Mouse (Mus musculus) liver, embryonic 15.5 days (tissue): ENCODE results near the gene Cd27. TPM values are rescaled to one million over a fixed set of nuclear protein-coding genes. Genes with fewer than 3 reads are reported as not detected.
A peak's percentile ranks its signal among the peaks of the same experiment; 100 is the strongest.

ENCODE experiments used
- ATAC-seq: fragments of 200-750 bp; cut with Nextera tagmentation; 2 replicates; pipeline ENCODE4 v1.8.0; 2017; ENCODE audit warnings: moderate number of reproducible peaks, mild to moderate bottlenecking, moderate library complexity; ENCODE audit not compliant: insufficient read depth
- H3K27ac ChIP-seq: fragments of 300-500 bp; sonication (generic); replicated peaks from 2 replicates; pipeline ENCODE4 v1.5.1; 2015; ENCODE audit warnings: mild to moderate bottlenecking, inconsistent platforms
- H3K27me3 ChIP-seq: fragments of 300-500 bp; sonication (generic); 2 replicates; pipeline ENCODE4 v1.6.1; 2015; ENCODE audit warnings: mild to moderate bottlenecking, inconsistent platforms
- H3K36me3 ChIP-seq: fragments of 300-500 bp; sonication (generic); replicated peaks from 2 replicates; pipeline ENCODE4 v1.6.1; 2015; ENCODE audit warnings: moderate library complexity, mild to moderate bottlenecking, inconsistent platforms
- H3K4me1 ChIP-seq: fragments of 300-500 bp; sonication (generic); replicated peaks from 2 replicates; pipeline ENCODE4 v1.6.1; 2015; ENCODE audit warnings: inconsistent platforms
- H3K4me2 ChIP-seq: fragments of 300-500 bp; sonication (generic); 2 replicates; pipeline ENCODE4 v1.6.1; 2015; ENCODE audit warnings: moderate library complexity, mild to moderate bottlenecking, inconsistent platforms
- H3K4me3 ChIP-seq: fragments of 300-500 bp; sonication (generic); replicated peaks from 2 replicates; pipeline ENCODE4 v1.5.1; 2015; ENCODE audit warnings: mild to moderate bottlenecking, inconsistent platforms
- H3K9ac ChIP-seq: fragments of 300-500 bp; sonication (generic); 2 replicates; pipeline ENCODE4 v1.6.1; 2015; ENCODE audit warnings: moderate library complexity, mild to moderate bottlenecking, inconsistent platforms
- H3K9me3 ChIP-seq: fragments of 300-500 bp; sonication (generic); replicated peaks from 2 replicates; pipeline ENCODE4 v1.6.1; 2016; ENCODE audit warnings: inconsistent platforms
- WGBS: fragments of 180-500 bp; shearing (Covaris S2); methylation state at CpG from one replicate; pipeline ENCODE4 v1.1.7; 2015; ENCODE audit warnings: mixed read lengths; ENCODE audit not compliant: insufficient replicate concordance; 5-methylcytosine and 5-hydroxymethylcytosine counted together
- polyA plus RNA-seq: library from polyadenylated mRNA; unstranded; fragments of >200 nt; fragmentation: Nextera tagmentation; extraction: Ambion mirVana; gene quantifications from 2 replicates; pipeline ENCODE4 v1.2.1, GENCODE M21; 2015

Gene Cd27
- polyA plus RNA-seq, 1 experiment from 2014 or later: 1.3 TPM

DNA sequence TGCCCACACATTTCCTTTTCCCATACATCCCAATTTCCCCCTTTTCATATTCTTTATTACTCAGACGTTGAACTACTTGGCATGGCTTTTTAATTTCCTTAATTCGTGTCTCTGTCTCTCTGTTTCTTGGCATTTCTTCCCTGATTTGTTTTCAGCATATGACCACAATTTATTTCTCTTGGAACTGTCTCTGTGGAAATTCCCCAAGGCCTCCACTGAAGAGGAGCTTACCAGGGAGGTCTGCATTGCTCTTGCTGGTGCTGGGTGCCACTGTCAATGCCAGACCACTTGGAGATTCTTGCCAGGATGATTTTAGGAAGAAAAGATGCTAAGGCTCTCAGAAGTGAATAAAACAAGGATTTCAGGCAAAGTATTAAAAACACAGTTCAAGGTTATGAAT, 24.2 kb downstream of the Cd27 start:
- Histone ChIP-seq H3K36me3 (no peaks in the 10 kb centered on the region), H3K4me1 (peaks cover 20% of the 10 kb centered on the region), H3K9me3 (no peaks in the 10 kb centered on the region), H3K9ac (no peak overlapping the region), H3K27me3 (peaks cover 29% of the 10 kb centered on the region), H3K27ac (no peak overlapping the region), H3K4me3 (no peak overlapping the region), H3K4me2 (no peak overlapping the region)
- ATAC-seq: no peak
- WGBS: 21% methylated on average over 2 of the region's 2 CpGs

DNA sequence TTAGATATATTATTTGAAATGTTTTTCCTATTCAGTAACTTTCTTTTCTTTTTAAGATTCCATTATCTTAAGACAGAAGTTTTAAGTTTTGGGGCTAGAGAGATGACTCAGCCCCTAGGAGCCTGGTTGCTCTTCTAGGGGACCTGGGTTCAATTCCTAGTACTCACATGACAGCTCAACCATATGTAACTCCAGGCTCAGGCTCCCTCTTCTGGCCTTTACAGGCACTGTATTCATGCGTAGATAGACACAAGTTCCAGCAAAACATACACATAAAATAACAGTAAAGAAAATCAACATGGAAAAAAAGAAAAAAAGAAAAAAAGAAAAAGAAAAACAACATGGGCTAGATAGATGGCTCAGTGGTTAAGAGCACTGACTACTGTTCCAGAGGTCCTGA, 26.4 kb downstream of the Cd27 start:
- peaks cover 29% of the 10 kb centered on the region for H3K27me3 ChIP-seq
- no peak overlapping the region for H3K27ac ChIP-seq
- WGBS: 71% methylated on average over 1 of the region's 1 CpGs
- H3K9me3 ChIP-seq: no peaks in the 10 kb centered on the region
- H3K4me2 ChIP-seq: no peak overlapping the region
- H3K4me3 ChIP-seq: no peak overlapping the region
- no peak overlapping the region for H3K9ac ChIP-seq
- ATAC-seq: no peak
- peaks cover 3% of the 10 kb centered on the region; the same call in 1 of the 2 replicates for H3K4me1 ChIP-seq
- no peaks in the 10 kb centered on the region for H3K36me3 ChIP-seq

DNA sequence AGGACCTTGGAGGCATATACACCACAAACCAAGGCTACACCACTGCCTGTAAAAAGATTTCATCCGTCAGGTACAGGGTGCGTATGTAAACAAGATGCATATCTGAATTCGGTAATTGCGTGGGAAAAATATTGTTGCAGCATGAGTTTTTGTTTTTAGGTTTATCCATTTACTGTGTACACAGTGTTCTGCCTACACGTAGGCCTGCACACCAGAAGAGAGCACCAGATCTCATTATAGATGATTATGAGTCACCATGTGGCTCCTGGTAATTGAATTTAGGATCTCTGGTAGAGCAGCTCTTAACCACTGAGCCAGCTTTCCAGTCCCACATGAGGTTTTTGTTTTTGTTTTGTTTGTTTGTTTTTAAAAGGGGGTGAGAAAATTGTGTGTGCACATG, 39.6 kb downstream of the Cd27 start:
- 76% methylated on average over 5 of the region's 5 CpGs for WGBS
- ATAC-seq: no peak

DNA sequence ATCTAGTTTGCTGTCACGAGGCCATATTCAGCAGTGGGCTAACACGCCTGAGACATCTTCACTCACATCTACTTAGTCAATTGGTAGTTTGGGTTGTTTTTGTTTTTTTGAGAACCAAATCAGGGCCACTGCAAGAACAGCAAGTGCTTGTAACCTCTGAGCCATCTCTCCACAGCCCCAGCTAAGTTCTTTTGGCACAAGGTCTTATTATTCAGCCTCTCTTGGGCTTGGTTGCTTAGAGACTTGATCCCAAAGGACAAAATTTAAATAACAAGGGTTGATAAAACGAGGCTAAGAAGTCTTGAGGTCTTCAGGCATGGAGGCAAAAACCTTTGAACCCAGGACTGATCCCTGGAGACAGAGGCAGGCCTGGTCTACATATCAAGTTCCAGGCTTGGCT, 40.5 kb downstream of the Cd27 start:
- no peak for ATAC-seq
- H3K9me3 ChIP-seq: no peaks in the 10 kb centered on the region
- no peak overlapping the region for H3K4me2 ChIP-seq
- H3K4me1 ChIP-seq: peaks cover 16% of the 10 kb centered on the region
- H3K27ac ChIP-seq: no peak overlapping the region
- H3K36me3 ChIP-seq: peaks cover 27% of the 10 kb centered on the region
- H3K9ac ChIP-seq: no peak overlapping the region
- H3K4me3 ChIP-seq: no peak overlapping the region
- 67% methylated on average over 3 of the region's 3 CpGs for WGBS
- H3K27me3 ChIP-seq: no peaks in the 10 kb centered on the region

More for the DNA sequence above, 39.6 kb downstream of the Cd27 start:
- H3K27me3 ChIP-seq: no peaks in the 10 kb centered on the region
- H3K9me3 ChIP-seq: no peaks in the 10 kb centered on the region
- H3K4me3 ChIP-seq: no peak overlapping the region
- H3K36me3 ChIP-seq: peaks cover 27% of the 10 kb centered on the region
- H3K4me2 ChIP-seq: no peak overlapping the region
- no peak overlapping the region for H3K9ac ChIP-seq
- no peak overlapping the region for H3K27ac ChIP-seq
- peaks cover 16% of the 10 kb centered on the region for H3K4me1 ChIP-seq

DNA sequence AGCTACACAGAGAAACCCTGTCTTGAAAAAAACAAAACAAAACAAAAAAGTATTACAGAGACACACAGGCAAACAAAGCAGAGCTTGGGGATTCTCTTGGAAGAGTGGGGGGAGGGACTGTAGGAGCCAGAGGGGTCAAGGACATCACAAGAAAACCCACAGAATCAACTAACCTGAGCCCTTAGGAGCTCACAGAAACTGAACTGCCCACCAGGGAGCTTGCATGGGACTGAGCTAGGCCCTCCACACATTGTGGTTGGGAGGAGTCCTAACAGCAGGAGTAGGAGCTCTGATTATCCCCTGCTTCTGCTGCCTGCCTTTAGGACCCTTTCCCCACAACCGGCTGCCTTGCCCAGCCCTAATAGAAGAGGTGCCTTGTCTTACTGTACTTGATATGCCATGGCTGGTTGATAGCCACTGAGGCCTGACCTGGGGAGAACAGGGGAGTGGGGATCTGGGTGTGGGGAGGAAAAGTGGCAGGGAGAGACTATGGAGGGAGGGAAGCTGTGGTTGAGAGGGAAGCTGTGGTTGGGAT, 41.2 kb downstream of the Cd27 start:
- peaks cover 16% of the 10 kb centered on the region for H3K4me1 ChIP-seq
- peaks cover 27% of the 10 kb centered on the region for H3K36me3 ChIP-seq
- H3K9me3 ChIP-seq: no peaks in the 10 kb centered on the region
- 63% methylated on average over 1 of the region's 1 CpGs for WGBS
- H3K9ac ChIP-seq: no peak overlapping the region
- no peak for ATAC-seq
- no peaks in the 10 kb centered on the region for H3K27me3 ChIP-seq
- H3K27ac ChIP-seq: no peak overlapping the region
- no peak overlapping the region for H3K4me2 ChIP-seq
- H3K4me3 ChIP-seq: no peak overlapping the region

DNA sequence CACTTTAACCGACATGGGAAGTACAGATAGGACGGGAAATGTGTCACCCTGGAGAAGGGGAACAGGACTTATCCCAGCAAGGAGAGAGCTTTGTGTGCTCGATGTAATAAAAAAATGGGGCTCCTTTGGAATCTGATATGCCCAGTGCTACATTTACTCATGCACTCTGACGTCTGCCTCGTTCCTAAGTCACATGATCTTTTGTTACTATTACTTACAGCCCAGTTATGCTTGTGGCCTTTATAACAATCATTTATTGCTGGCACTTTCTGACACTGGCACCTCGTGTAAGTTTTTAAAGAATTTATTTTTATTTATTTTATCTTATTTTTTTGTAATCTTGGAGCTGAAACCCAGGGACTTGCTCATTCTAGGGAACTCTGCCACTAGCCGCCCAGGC, 43.4 kb downstream of the Cd27 start:
- no peaks in the 10 kb centered on the region for H3K27me3 ChIP-seq
- H3K9me3 ChIP-seq: no peaks in the 10 kb centered on the region
- H3K27ac ChIP-seq: peak overlapping the region; percentile 99
- ATAC-seq: no peak
- peak overlapping the region; percentile 80 for H3K9ac ChIP-seq
- H3K36me3 ChIP-seq: peaks cover 44% of the 10 kb centered on the region
- H3K4me1 ChIP-seq: peaks cover 33% of the 10 kb centered on the region
- peak overlapping the region; percentile 76 for H3K4me2 ChIP-seq
- 29% methylated on average over 7 of the region's 7 CpGs for WGBS
- peak overlapping the region; percentile 70 for H3K4me3 ChIP-seq

DNA sequence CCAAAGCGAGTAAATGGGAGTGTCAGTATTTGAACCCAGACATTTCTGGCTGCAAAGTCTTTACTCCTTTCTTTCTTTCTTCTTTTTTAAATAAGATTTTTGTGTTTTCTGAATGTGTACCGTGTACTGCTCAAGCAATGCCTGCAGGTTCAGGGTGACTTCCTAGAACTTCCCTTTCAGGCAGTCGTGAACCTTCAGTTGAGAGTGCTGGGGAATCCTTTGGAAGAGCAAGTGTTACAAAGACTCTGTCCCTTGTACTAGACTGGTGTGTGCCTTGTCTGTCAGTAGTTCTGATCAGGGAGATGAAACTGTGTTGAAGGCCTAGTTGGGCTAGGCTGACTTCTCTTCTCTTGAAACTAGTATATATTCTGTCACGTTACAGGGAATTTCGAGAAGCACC, 44.0 kb downstream of the Cd27 start:
- ATAC-seq: no peak
- Histone ChIP-seq H3K9ac (peak overlapping the region; percentile 80), H3K27ac (peak overlapping the region; percentile 99), H3K27me3 (no peaks in the 10 kb centered on the region), H3K4me2 (peak overlapping the region; percentile 76), H3K4me3 (peak overlapping the region; percentile 70), H3K4me1 (peaks cover 34% of the 10 kb centered on the region), H3K36me3 (peaks cover 49% of the 10 kb centered on the region), H3K9me3 (no peaks in the 10 kb centered on the region)
- 9% methylated on average over 5 of the region's 5 CpGs for WGBS

DNA sequence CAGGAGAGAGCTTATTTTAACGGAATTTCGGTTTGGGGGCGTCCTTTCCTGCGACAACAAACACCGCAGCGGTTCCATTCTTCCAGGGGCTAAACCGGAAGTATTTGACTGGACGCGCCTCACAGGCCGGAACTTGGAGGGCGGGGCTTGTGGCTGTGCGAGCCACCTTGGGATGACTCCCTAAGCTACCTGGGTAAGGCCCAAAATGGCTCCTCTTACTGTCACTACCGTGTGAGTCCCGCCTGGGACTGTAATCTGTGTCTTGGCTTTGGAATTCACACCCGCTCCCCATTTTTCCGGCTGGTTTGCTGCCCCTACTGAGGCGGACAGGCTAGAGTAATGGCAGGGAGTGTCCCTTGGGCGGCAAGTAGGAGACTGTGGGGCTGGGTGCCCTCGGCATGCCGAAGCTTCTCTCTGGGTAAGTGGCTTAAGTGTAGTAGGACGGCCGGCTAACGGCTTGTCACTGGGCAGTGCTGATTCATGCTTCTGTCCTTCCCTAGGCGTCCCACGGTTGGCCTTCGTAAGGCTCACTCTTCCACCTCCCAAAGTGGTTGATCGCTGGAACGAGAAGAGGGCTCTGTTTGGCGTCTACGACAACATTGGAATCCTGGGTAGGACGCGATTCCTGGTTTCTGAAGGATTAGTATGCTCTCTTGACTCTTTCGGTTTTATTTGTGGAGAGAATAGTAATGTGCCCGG, 44.6 kb downstream of the Cd27 start:
- under 1% methylated on average over 34 of the region's 34 CpGs for WGBS
- Histone ChIP-seq H3K4me1 (peaks cover 34% of the 10 kb centered on the region), H3K36me3 (peaks cover 56% of the 10 kb centered on the region), H3K4me3 (peak overlapping the region; percentile 70), H3K4me2 (peak overlapping the region; percentile 76), H3K27ac (peak overlapping the region; percentile 99), H3K27me3 (no peaks in the 10 kb centered on the region), H3K9me3 (no peaks in the 10 kb centered on the region), H3K9ac (peak overlapping the region; percentile 80)
- ATAC-seq: peak; percentile 90

DNA sequence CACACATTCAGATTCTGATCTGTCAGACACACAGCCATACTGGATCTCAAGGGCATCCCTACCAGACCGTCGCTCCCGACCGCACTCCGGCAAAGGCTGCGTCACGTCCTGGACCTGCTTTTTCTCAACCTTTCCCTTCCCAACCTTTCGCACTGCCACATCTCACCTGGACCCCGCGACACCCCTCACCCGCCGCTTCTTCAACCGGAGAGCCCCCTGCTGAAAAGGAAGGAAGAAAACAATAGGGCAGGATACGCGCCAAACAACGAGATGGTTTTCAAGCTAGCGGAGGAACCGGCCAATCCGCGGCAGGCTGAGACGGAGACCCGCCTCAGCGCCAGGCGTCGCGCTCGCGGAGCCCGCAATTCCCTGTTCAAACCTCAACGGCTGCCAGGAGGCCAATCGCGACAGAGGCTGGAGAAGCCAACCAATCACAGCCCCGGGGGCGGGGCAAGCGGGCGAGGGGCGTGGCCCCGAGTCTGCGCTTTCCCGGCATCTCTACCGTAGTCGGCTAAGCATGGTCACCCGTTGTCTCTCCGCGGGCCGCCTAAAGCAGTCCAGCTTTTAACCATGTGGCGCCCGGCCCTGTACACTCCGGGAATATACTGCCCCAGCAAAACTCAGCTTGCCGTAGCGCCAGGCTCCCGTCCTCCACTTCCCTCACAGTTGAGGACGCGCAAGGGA, 45.3 kb downstream of the Cd27 start, which contains the start of the genes Ncapd2 and Mrpl51:
Gene Ncapd2 (minus strand): TSS at position 370 of the 684 bp plus-strand sequence.
Gene Mrpl51 (plus strand): TSS at position 470 of the 684 bp plus-strand sequence.
- Histone ChIP-seq H3K4me2 (peak within 1 kb of the TSS; percentile 76), H3K27ac (peak within 1 kb of the TSS; percentile 99), H3K9me3 (no peaks in the 10 kb centered on the region), H3K4me3 (peak within 1 kb of the TSS; percentile 70), H3K27me3 (no peaks in the 10 kb centered on the region), H3K9ac (peak within 1 kb of the TSS; percentile 80), H3K36me3 (peaks cover 63% of the 10 kb centered on the region), H3K4me1 (peaks cover 34% of the 10 kb centered on the region)
- peak; percentile 92 for ATAC-seq
- WGBS: under 1% methylated on average over 54 of the region's 54 CpGs

DNA sequence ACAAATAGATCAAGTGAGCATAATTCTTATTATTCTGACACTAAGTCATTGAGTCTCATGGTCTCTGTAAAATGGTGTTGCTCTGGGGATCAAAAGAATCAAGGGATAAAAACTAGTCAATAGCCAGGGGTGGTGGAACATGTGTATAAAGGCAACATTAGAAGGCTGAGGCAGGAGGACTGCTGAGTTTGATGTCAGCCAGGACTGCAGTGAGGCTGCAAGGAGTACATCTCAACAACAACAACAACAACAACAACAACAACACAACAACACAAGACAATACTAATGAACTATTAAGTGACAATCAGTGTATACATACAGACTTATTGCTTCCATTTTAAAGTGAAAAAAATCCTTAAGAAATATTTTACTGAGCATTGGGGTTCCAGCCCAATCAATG, 46.0 kb downstream of the Cd27 start:
- Histone ChIP-seq H3K27ac (peak overlapping the region; percentile 99), H3K4me2 (peak overlapping the region; percentile 60), H3K36me3 (peaks cover 69% of the 10 kb centered on the region), H3K4me1 (peaks cover 34% of the 10 kb centered on the region), H3K4me3 (peak overlapping the region; percentile 70), H3K9me3 (no peaks in the 10 kb centered on the region), H3K9ac (peak overlapping the region; percentile 73), H3K27me3 (no peaks in the 10 kb centered on the region)
- ATAC-seq: no peak

DNA sequence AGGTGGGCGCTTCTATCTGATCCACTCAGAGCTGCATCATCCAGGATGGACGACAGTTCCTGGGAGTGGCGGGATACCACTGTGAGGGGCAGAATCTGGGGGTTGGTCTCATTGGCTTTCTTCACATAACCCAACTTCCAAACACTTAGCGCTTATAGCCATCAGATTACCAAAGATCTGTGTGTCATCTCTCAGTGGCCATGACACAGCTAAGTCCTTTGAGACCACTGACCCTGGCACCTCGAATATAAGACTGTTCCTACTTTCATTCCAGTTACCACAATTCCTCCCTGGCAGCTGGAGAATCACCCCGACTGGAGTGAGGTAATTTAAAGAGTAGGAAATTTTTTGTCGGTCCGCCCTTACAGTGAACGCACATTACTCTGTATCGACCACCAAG, 50.6 kb downstream of the Cd27 start:
- peaks cover 19% of the 10 kb centered on the region for H3K4me1 ChIP-seq
- no peak overlapping the region for H3K4me3 ChIP-seq
- 91% methylated on average over 10 of the region's 10 CpGs for WGBS
- no peak overlapping the region for H3K27ac ChIP-seq
- no peak for ATAC-seq
- peaks cover 88% of the 10 kb centered on the region for H3K36me3 ChIP-seq
- H3K27me3 ChIP-seq: no peaks in the 10 kb centered on the region
- H3K9me3 ChIP-seq: no peaks in the 10 kb centered on the region
- H3K4me2 ChIP-seq: no peak overlapping the region
- no peak overlapping the region for H3K9ac ChIP-seq
